Mouse (Mus musculus) common myeloid progenitor, adult 5-6 weeks (primary cell): ENCODE measurements around the gene Smad3. TPM values are rescaled to one million over a fixed set of nuclear protein-coding genes. Genes with fewer than 3 reads are reported as not detected.

ENCODE experiments used
- ATAC-seq: replicated peaks from 2 replicates; pipeline ENCODE4 v1.8.0; 2016; ENCODE audit warnings: low read depth, mild to moderate bottlenecking, moderate TSS enrichment, inconsistent platforms; ENCODE audit not compliant: poor library complexity, severe bottlenecking
- total RNA-seq: library from RNA; stranded (forward); fragments of 200-1000, 187-1606 nt; gene quantifications from 2 replicates; pipeline ENCODE4 v1.2.3, GENCODE M21; 2017

The Smad3 gene
- total RNA-seq, 1 experiment from 2014 or later: 39.1 TPM

DNA sequence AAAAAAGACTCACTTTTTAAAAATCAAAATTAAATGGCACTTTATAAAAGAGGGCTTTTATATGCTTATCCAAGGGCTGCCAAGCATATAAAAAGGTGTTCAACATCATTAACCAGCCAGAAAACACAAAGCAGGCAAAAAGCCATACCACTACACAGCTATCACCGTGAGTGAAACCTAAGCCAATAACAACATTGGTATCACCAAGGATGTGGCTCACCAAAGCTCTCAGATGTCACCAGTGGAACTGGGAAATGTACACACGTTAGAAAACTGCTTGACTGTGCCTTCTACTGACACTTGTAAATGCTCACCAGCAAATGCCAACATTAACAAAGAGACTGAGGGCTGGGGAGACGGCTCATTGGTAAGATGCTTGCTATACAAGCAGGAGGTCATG, 18.9 kb upstream of the Smad3 start:
- ATAC-seq: no peak

DNA sequence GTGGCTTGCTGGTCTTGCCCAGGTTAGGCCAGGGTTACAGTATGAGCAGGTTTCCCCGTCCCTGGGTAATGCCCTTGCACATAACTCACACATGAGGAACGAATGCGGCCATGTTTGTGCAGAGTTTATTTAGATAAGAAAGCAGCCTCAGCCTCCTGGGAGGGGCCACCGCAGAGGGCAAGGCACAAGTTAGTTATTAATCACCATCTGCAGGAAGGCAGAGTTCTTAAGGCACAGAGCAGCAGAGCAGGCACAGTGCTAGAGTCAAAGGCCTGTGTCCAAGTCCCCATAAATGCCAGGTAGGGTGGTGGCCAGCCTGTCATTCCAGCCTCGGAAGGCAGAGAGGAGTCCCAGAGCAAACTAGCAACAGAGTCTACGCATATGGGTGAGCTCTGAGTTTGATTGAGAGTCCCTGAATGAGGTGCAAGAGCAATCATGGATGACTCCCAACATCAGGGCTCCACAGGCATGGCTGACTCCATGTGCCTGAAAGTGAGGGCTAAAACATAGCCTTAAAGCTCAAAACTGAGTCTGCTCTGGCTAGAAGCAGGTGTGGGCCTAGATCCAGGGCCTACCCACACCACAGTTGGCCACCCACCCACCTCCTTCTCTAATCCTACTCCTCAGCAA, 17.2 kb upstream of the Smad3 start:
- ATAC-seq: peak; percentile 80

DNA sequence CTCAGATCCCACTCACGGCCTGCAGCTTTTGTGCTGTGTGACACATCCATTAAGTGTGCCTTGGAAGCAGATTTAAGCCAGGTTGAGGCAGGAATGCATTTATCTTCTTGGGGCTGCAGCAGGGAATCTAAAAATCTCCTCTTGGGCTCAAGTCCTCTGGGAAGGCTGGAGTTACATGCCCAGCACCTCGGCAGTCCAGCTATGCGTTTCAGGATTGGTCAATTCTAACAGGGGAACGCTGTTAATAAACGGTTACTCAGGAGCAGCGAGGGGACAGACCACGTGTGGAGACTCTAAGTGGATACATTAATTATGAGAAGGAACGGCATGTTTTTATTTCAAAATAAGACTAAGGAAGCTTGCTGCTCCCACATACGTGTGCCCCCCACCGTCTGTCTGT, 14.7 kb upstream of the Smad3 start:
- ATAC-seq: no peak

DNA sequence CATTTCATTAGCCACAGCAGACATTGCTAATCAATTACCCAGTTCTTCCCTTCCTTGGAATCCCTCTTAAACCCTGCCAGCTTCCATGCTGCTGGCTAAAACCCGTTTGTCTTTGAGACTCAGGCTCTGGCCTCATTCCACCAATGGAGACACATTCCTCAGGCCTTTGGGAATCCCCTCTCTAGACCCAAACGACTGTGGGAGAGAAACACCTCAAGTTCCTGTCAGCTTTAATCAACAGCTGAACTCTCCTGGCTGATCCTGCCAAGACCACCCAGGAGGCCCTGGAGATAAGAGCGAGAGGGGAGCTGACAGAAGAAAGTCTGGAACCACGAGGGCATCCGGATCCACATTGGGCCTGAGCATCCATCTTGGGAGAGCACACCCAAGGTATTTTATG, 13.9 kb upstream of the Smad3 start:
- no peak for ATAC-seq

DNA sequence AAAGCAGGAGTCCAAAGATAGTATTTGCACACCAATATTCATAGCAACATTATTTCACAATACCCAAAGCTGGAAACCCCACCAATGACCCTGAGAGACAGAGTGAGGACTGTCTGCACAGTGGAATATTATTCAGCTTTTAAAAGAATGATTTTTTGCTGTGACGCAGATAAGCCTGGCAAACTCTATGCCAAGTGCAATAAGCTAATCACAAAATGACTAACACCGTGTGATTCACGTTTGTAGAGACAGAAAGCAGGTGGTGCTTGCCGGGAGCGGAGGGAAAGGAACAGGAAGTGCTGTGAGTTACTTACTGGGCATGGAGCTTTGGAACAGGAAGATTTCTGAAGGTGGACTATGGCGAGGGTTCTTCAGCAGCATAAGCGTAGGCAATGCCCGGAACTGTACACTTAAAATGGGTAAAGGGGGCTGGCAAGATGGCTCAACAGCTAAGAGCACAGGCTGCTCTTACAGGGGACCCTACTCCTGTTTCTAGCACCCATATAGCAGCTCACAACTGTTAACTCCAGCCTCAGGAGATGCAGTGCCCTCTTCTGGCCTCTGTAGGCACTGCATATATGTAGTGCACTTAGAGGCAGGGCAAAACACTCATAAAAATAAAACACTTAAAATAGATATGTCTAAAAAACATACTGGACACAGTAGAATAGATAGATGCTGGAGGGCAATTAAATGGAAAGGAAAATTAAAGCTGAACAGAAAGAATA, 3.7 kb upstream of the Smad3 start:
- no peak for ATAC-seq

DNA sequence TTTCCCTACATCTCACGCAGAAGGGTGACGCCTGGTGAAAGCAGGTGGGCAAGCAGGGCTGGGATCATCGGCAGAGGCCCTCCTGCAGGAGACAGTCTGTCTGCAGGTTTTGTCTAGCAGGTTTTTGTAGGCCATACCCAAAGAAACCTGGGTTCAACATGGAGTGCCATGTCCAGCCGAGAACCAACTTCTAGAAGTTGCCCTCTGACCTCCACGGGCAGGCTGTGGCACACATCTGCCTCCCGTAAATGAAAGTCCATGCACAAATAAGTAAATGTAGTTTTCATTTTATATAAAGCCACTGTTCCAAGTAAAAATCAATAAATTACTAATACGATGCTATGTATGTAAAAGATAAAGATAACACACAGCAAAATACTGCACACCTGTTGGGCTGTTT, 3.0 kb upstream of the Smad3 start:
- no peak for ATAC-seq

DNA sequence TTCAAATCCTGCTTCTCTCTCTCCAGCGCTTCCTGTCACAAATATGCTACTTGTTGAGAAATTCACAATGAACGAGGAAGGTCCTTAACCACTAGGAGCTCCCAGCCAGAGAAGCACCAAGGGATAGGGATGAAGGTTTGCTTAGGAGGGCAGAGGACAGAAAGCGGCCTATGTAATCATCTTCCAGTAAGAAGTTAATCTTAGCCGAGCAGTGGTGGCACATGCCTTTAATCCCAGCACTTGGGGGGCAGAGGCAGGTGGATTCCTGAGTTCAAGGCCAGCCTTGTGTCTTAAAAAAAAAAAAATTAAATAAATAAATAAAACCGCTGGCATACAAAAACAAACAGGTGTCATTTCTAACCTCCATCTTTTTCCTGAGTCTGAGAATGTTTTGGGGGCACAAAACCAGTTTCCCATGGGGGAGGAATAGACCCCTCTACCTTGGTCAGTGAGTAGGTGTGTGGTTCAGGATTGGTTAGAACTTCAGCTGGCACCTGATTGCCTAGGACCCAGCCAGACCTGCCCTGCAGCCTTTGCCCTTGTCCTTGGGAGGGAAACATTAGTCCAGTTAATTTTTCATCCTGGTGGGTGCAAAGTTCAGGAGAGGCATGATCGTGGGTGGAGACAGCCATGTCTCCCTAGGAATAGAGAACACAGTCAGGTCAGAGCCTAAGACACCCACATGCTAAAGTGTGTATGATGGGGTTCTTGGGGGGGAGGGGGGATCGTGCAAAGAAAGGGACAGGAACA, 2.4 kb upstream of the Smad3 start:
- ATAC-seq: no peak

DNA sequence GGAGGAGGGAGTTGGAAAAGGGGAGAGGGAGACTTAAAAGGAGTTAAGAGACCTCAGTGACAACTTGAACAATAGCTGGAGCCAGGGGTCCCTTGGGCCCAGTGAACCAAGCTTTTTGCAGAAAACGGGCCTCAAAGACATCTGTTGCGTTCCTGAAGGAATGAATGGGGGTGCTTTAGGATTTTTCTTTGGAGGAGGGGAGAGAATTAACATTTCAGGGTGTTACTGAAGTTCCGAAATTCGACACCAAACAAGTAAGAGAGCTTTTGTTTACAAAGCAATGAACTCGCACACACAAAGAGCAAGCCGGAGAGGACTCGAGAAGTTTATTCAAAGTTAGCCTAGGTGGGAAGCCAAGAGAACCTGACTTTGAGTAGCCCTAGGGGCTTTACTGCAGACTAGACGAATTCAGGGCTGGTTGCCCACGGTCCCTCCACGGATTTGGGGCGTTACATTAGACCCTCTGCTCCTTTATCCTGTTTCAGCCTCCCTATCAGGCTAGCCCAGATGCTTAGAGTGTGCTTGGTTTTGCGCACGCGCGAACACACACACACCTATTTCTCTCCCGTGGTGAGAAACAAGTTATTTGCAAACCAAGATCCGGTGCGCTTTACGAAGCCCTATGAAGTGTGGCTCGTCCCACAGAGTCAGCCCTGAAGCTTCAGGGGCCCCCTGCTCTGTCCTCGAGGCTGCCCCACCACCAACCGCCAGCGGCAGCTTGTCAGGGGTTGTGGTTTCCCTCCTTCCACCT, 1.0 kb upstream of the Smad3 start:
- peak; percentile 58 for ATAC-seq

DNA sequence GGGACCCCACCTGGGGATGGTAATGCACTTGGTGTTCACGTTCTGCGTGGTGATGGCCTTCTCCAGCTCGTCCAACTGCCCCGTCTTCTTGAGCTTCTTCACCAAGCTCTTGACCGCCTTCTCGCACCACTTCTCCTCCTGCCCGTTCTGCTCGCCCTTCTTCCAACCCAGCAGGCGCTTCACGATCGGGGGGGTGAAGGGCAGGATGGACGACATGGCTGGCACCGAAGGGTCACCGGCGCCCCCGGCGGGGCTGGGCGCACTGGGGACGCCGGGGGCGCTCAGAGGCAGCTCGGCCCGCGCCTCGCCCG, 377 bp downstream of the Smad3 start:
- no peak for ATAC-seq

DNA sequence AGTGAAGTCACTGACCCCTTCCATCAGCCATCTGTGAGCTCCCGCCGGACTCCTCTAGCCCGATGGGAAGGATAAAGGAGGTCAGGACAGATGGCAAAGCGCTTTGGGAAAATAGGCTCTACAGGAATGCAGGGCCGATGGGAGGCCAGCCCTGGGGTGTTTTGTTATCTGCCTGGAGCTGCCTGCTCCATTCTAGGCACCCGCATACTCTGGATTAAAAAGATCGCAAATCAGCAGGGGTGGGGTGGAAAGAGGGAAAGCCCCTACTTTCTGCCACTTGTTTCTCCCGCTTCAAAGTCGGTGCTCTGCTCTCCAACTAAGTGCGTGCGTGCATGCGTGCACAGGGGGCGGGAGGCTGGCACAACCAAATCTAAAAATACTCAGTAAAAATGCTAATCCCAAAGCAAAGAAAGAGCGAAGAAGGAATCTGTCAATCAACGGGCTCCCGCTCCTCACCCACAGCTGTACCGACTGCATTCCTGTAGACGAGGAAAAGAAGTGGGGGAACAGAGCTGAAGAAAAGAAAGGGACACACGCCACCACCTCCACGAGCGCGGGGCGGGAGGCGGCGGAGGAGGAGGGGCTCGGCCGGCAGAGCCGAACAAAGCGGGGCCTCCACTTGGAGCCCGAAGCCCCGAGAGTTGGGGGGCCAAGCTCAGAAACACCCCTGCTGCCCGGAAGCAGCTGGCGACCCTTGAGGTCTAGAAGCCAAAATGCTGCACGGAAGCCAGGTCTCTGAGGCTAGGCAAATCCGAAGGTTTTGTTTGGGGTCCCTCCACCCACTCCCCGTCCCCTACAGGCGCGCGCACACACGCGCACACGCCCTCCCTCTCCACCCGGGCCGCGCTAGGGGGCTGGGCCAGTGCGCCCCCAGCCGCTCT, 973 bp downstream of the Smad3 start:
- no peak for ATAC-seq

DNA sequence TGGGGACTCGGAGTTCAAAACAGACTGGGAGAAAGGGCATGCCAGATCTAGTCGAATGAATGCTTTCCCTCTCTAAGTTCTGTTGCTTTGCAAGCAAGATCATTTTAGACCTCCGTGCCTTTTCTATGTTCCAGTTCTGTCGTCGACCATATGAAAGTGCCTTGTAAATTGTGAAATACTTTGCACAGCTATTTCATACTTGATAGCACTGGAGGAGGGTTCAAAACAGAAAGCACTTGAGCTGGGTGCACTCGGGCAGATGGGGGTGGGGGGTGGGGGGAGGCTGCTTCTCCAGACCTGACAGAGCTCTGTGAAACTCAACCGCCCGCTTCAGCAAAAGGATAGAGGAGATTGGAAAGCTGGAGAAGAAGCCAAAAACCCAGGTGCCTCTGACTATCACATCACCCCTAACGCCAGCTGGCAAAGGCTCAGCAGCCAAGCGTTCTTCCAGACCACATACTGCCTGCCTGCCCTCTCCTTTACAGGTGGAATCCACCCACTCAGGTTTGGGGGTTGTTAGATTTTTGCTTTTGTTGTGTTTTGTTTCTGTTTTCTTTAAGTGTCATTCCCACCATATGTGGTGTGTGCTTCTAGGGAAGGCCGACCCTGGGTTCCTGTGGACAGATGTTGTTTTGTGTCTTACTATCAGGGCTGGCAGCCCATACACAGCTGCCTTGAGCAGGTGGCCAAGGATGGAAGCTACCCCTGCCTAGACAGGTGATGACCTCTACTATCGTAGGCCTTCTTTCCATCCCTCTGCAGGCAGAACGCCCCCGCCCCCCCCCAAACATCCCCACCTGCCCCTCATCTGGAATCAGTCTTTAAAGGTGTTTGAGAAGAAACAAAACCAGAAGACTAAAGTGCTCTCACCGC, 1.9 kb downstream of the Smad3 start:
- ATAC-seq: no peak

DNA sequence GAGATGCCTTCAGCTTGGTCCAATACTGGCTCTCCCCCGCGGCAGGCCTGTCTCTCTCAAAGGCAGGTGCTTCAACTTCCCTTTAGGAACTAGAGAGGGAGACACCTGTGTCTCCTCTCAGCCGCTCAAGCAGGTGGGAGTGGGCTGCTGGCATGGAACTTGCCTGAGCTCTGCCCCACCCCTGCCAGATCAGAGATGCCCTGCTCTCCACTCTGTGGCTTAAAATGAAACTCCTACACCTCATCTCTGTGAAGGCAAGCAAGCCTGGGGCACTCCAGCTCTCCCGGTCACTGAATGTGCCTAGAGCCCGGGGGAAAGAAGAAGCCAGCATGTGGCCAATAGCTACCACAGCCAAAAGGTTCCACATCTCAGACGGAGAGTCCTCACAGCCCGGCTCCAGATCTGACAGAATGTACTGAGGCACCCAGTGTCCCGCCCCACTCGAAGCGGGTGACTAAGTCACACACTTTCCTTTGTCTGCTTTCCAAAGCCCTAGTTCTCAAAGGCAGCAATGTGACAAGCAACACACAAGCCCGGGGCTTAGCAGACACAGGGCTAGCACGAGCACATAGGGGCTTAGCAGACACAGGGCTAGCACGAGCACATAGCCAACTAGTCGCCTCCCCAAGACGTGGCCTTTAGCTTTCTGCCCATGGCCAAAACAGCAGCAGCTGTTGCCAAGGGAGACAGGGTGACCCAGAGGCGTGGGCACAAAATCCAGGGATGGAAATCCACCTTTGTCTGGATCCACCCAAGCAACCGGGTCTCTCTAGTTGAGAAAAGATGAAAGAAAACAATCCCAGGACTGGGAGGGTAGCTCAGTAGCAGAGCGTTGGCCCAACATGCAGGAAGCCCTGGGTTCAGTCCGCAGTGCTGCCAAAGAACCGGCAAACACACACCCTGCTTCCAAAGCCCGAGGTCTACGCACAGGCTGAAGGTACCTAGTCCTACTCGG, 3.0 kb downstream of the Smad3 start:
- no peak for ATAC-seq

DNA sequence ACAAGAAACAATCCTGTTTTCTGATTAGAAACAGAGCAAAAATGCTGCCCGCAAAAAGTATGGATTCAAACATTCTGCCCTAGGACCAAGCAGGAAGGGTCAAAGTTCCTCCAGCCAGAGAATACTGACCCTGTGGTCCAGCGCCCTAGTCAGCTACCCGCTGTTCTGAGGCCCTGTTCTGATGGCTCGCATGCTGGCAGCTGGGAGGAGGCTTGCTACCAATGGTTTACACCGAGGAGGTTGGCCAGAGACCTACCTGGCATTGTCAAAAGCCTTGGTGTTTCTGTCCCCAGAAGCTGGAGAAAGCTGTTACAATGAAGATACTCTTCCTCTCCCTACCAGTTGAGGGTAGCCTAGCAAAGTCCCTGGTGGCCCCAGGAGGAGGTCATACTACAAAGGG, 3.8 kb downstream of the Smad3 start:
- ATAC-seq: no peak

DNA sequence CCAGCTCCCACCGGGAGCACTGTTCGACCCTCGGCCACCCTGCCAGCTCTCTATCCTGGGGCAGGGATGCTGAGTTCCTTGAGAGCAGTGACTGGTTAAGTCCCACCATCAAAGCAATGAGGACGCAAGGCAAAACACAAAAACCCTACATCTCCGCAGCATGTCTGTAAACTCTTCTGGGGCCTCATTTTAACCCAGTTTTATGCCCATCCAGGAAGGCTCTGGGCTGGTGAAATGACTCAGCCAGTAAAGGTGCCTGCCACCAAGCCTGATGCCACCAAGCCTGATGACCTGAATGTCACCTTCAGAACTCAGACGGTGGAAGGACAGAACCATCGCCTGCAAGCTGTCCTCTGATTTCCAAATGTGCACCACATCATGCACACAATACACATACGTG, 4.4 kb downstream of the Smad3 start:
- no peak for ATAC-seq

DNA sequence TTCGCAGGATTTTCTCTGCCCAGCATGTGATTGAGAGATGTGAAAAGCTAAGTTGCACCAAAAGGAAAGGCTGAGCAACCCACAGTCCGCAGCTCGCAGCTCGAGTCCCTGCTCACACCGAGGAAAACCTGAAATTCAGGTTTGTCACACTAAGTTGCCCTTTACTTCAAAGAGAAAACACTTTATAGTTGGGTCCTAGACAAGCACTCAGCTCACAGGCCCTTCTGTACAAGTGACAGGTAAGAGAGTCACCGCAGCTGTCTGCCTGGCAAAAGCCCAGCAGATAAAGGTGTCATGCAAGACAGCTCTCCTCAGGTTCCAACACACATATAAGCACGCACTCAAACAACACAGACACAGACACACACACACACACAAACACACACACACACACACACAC, 5.2 kb downstream of the Smad3 start:
- no peak for ATAC-seq

DNA sequence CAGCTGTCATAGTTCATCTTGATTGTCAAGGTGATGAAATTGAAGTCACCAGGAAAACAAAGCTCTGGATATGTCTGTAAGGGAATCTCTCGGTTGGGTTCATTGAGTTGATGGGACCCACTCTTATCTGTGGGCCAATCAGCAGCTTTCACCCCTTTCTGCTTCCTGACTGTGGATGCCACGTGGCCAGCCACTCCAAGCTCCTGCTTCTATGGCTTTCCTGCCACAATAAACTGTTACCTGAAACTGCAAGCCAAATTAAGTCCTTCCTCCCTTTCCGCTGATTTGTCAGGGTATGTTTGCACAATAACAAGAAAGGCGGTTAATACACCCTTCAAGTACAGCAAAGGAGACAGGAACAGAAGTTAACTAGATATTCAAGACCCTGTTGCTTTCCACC, 6.5 kb downstream of the Smad3 start:
- no peak for ATAC-seq

DNA sequence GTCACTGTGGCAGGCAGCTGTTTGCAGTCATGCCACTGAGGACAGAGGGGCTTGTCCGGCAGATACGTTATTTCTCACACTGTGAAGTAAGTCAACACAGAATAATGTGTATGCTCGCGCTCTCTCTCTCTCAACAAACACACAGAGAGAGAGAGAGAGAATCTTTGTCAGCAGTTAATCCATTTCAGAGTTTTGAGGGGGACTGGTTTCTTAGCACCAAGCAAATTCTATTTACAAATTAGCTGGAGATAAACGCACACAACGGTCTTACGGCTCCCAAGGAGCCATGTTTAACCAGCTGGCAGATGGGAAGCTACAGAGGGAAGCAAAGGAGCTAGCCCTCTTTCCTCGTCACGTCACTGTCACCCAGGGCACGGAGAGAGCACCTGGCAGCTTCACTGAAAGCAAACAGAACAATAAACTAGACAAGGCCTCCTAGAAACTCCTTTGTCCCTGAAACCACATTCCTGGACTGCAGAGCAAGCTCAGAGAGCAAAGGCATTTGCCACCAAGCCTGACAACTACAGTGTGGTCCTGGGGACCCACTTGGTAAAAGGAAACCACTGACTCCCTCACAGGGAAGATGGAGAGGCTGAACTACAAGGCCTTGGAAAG, 7.3 kb downstream of the Smad3 start:
- ATAC-seq: no peak
